Mouse (Mus musculus): Measurements from ENCODE around the gene Tox2. TPM values are rescaled to one million over a fixed set of nuclear protein-coding genes. Genes with fewer than 3 reads are reported as not detected.

Tox2 gene
- polyA plus RNA-seq, 1 experiment from 2014 or later, result 24.6 TPM

- Histone ChIP-seq H3K9me3 (replicated peaks) (no peaks in the 10 kb centered on the region), H3K4me1 (peaks cover 50% of the 10 kb centered on the region), H3K36me3 (no peaks in the 10 kb centered on the region), H3K27me3 (0 out of 2 replicates have a peak, but pooled peaks cover 4% of the 10 kb centered on the region), H3K27ac (no peak overlapping the region), H3K9ac (no peak overlapping the region), H3K4me3 (no peak overlapping the region), H3K4me2 (replicated peaks) (no peak overlapping the region)
- ATAC-seq (ENCODE audit: low FRiP score), result no peak
- 65% methylated on average over 6 of the region's 6 CpGs for WGBS
Observed at GRCm38 (mm10) chr2:163192485-163192884, 10.4 kb upstream of the Tox2 start.

GRCm38 (mm10) chr2:163194015-163194414, 8.9 kb upstream of the Tox2 start:
- no peak overlapping the region for H3K4me2 ChIP-seq (replicated peaks)
- no peak overlapping the region for H3K4me3 ChIP-seq
- no peak for ATAC-seq (ENCODE audit: low FRiP score)
- no peaks in the 10 kb centered on the region for H3K9me3 ChIP-seq (replicated peaks)
- H3K27ac ChIP-seq, result no peak overlapping the region
- H3K4me1 ChIP-seq, result peaks cover 46% of the 10 kb centered on the region
- WGBS, result 49% methylated on average over 2 of the region's 2 CpGs
- H3K36me3 ChIP-seq, result no peaks in the 10 kb centered on the region
- no peak overlapping the region for H3K9ac ChIP-seq
- 0 out of 2 replicates have a peak, but pooled peaks cover 4% of the 10 kb centered on the region for H3K27me3 ChIP-seq

GRCm38 (mm10) chr2:163194543-163194942, 8.4 kb upstream of the Tox2 start:
- H3K9ac ChIP-seq, result no peak overlapping the region
- ATAC-seq (ENCODE audit: low FRiP score), result no peak
- no peak overlapping the region for H3K4me2 ChIP-seq (replicated peaks)
- 0 out of 2 replicates have a peak, but pooled peaks cover 6% of the 10 kb centered on the region for H3K27me3 ChIP-seq
- 61% methylated on average over 5 of the region's 5 CpGs for WGBS
- peaks cover 41% of the 10 kb centered on the region for H3K4me1 ChIP-seq
- H3K36me3 ChIP-seq, result no peaks in the 10 kb centered on the region
- H3K9me3 ChIP-seq (replicated peaks), result no peaks in the 10 kb centered on the region
- H3K4me3 ChIP-seq, result no peak overlapping the region
- H3K27ac ChIP-seq, result no peak overlapping the region

- peak overlapping the region; percentile 13 for H3K4me2 ChIP-seq (replicated peaks)
- H3K4me3 ChIP-seq, result no peak overlapping the region
- WGBS, result 5% methylated on average over 6 of the region's 6 CpGs
- H3K9me3 ChIP-seq (replicated peaks), result no peaks in the 10 kb centered on the region
- peaks cover 33% of the 10 kb centered on the region for H3K4me1 ChIP-seq
- no peaks in the 10 kb centered on the region for H3K36me3 ChIP-seq
- ATAC-seq (ENCODE audit: low FRiP score), result peak; percentile 4; the same call in 1 of the 2 replicates
- peak overlapping the region; percentile 75 for H3K27ac ChIP-seq
- no peak overlapping the region for H3K9ac ChIP-seq
- H3K27me3 ChIP-seq, result peaks cover 11% of the 10 kb centered on the region; the same call in 1 of the 2 replicates
Observed at GRCm38 (mm10) chr2:163195106-163195833, 7.7 kb upstream of the Tox2 start.

GRCm38 (mm10) chr2:163195834-163196145, 7.1 kb upstream of the Tox2 start:
- 5% methylated on average over 6 of the region's 6 CpGs for WGBS
- H3K4me2 ChIP-seq (replicated peaks), result peak overlapping the region; percentile 13; the same call in 1 of the 2 replicates

GRCm38 (mm10) chr2:163201897-163202296, 1.0 kb upstream of the Tox2 start:
- H3K4me2 ChIP-seq (replicated peaks), result peak overlapping the region; percentile 72
- no peak for ATAC-seq (ENCODE audit: low FRiP score)
- WGBS, result 53% methylated on average over 8 of the region's 8 CpGs
- no peak overlapping the region for H3K9ac ChIP-seq
- H3K4me1 ChIP-seq, result peaks cover 34% of the 10 kb centered on the region
- peaks cover 44% of the 10 kb centered on the region for H3K27me3 ChIP-seq
- no peaks in the 10 kb centered on the region for H3K36me3 ChIP-seq
- peaks cover 11% of the 10 kb centered on the region for H3K9me3 ChIP-seq (replicated peaks)
- H3K4me3 ChIP-seq, result 0 out of 2 replicates have a peak overlapping the region, but pooled peaks have one; percentile 50
- no peak overlapping the region for H3K27ac ChIP-seq

More at GRCm38 (mm10) chr2:163195834-163196145, 7.1 kb upstream of the Tox2 start:
- Histone ChIP-seq H3K36me3 (no peaks in the 10 kb centered on the region), H3K27me3 (peaks cover 11% of the 10 kb centered on the region; the same call in 1 of the 2 replicates), H3K4me3 (no peak overlapping the region), H3K9me3 (replicated peaks) (0 out of 2 replicates have a peak, but pooled peaks cover under 1% of the 10 kb centered on the region), H3K9ac (no peak overlapping the region), H3K27ac (peak overlapping the region; percentile 75), H3K4me1 (peaks cover 31% of the 10 kb centered on the region)
- peak; percentile 88 for ATAC-seq (ENCODE audit: low FRiP score)

GRCm38 (mm10) chr2:163202553-163202883, 407 bp upstream of the Tox2 start:
- whole genome bisulfite sequencing, result 3% methylated on average over 4 of the region's 4 CpGs
- H3K27ac ChIP-seq, result 0 out of 2 replicates have a peak overlapping the region, but pooled peaks have one; percentile 55

GRCm38 (mm10) chr2:163203635-163204547, 966 bp downstream of the Tox2 start:
- Histone ChIP-seq H3K9ac (peak overlapping the region; percentile 72), H3K4me1 (peaks cover 34% of the 10 kb centered on the region), H3K4me3 (peak overlapping the region; percentile 50), H3K9me3 (replicated peaks) (peaks cover 15% of the 10 kb centered on the region), H3K36me3 (no peaks in the 10 kb centered on the region), H3K27ac (peak overlapping the region; percentile 45), H3K27me3 (peaks cover 46% of the 10 kb centered on the region), H3K4me2 (replicated peaks) (peak overlapping the region; percentile 72)
- peak; percentile 20 for ATAC-seq (ENCODE audit: low FRiP score)
- WGBS, result 1% methylated on average over 75 of the region's 75 CpGs

More at GRCm38 (mm10) chr2:163202553-163202883, 407 bp upstream of the Tox2 start:
- peak overlapping the region; percentile 50 for H3K4me3 ChIP-seq
- ATAC-seq (ENCODE audit: low FRiP score), result no peak; the same call in 1 of the 2 replicates
- no peaks in the 10 kb centered on the region for H3K36me3 ChIP-seq
- H3K27me3 ChIP-seq, result peaks cover 44% of the 10 kb centered on the region
- H3K4me1 ChIP-seq, result peaks cover 34% of the 10 kb centered on the region
- peak overlapping the region; percentile 72; the same call in 1 of the 2 replicates for H3K9ac ChIP-seq
- peaks cover 14% of the 10 kb centered on the region for H3K9me3 ChIP-seq (replicated peaks)
- H3K4me2 ChIP-seq (replicated peaks), result peak overlapping the region; percentile 72

GRCm38 (mm10) chr2:163204548-163205261, 1.8 kb downstream of the Tox2 start:
- Histone ChIP-seq H3K27me3 (peaks cover 43% of the 10 kb centered on the region), H3K27ac (peak overlapping the region; percentile 45), H3K36me3 (no peaks in the 10 kb centered on the region), H3K4me2 (replicated peaks) (peak overlapping the region; percentile 72), H3K9ac (peak overlapping the region; percentile 72), H3K9me3 (replicated peaks) (peaks cover 15% of the 10 kb centered on the region), H3K4me1 (peaks cover 34% of the 10 kb centered on the region), H3K4me3 (peak overlapping the region; percentile 50)
- 2% methylated on average over 45 of the region's 45 CpGs for WGBS
- ATAC-seq (ENCODE audit: low FRiP score), result peak; percentile 33; the same call in 1 of the 2 replicates

GRCm38 (mm10) chr2:163205262-163205647, 2.3 kb downstream of the Tox2 start:
- peak overlapping the region; percentile 72 for H3K4me2 ChIP-seq (replicated peaks)
- H3K4me3 ChIP-seq, result peak overlapping the region; percentile 50
- ATAC-seq (ENCODE audit: low FRiP score), result no peak
- H3K9me3 ChIP-seq (replicated peaks), result peaks cover 15% of the 10 kb centered on the region
- H3K4me1 ChIP-seq, result peaks cover 34% of the 10 kb centered on the region
- 3% methylated on average over 6 of the region's 6 CpGs for WGBS
- peak overlapping the region; percentile 72 for H3K9ac ChIP-seq
- H3K36me3 ChIP-seq, result no peaks in the 10 kb centered on the region
- peaks cover 39% of the 10 kb centered on the region for H3K27me3 ChIP-seq
- 0 out of 2 replicates have a peak overlapping the region, but pooled peaks have one; percentile 7 for H3K27ac ChIP-seq

- peak overlapping the region; percentile 50 for H3K4me3 ChIP-seq
- H3K4me1 ChIP-seq, result peaks cover 34% of the 10 kb centered on the region
- H3K27me3 ChIP-seq, result peaks cover 39% of the 10 kb centered on the region
- peaks cover 13% of the 10 kb centered on the region for H3K9me3 ChIP-seq (replicated peaks)
- WGBS, result 20% methylated on average over 17 of the region's 17 CpGs
- no peaks in the 10 kb centered on the region for H3K36me3 ChIP-seq
- H3K4me2 ChIP-seq (replicated peaks), result peak overlapping the region; percentile 72
- H3K27ac ChIP-seq, result peak overlapping the region; percentile 52; the same call in 1 of the 2 replicates
- H3K9ac ChIP-seq, result no peak overlapping the region
- ATAC-seq (ENCODE audit: low FRiP score), result peak; percentile 14; the same call in 1 of the 2 replicates
Observed at GRCm38 (mm10) chr2:163205737-163206490, 3.0 kb downstream of the Tox2 start.
